21 mouse cellular contexts compared by ENCODE assay signal in the genomic region with DNA sequence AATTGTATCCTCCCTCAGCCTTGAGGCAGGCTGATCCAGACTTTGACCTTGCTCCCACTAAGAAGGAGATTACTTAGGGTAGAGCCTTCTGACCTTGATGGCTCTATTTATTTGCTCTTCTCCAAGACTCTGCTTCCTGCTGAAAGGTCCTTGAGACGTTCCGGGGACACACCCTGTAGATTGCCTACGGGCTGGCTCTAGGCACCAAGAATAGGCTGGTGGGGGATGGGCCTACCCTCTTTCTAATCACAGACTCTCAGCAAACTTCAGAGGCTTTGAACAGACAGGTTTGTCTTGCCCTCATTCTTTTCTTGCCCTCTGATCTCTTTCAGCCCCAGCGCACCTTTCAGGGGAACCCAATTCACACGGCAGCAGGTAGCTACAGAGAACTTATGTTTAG.
A peak's percentile ranks its signal among the peaks of the same experiment; 100 is the strongest.
DNase-seq lines count a peak whose midpoint lies in the region; ATAC-seq and TF ChIP-seq lines count a peak whose summit lies in the region.
"Had no signal": no experiment of that assay in that cellular context is flagged by ENCODE, and none has a peak within 500 bp of the region (broad histone marks: within the 10 kb centered on the region; RNA-seq: fewer than 3 reads in every experiment).

No protein-coding gene starts in this region.

- no peaks in the 10 kb centered on the region for H3K36me3 ChIP-seq in intestine, embryonic 15.5 days
- no peaks in the 10 kb centered on the region for H3K36me3 ChIP-seq in intestine, postnatal 0 days (ENCODE audit: control insufficient read depth, insufficient read depth)
- no peaks in the 10 kb centered on the region for H3K36me3 ChIP-seq in intestine, embryonic 16.5 days (ENCODE audit: control insufficient read depth, insufficient read depth, low read length)
- H3K36me3 ChIP-seq: embryonic facial prominence, embryonic 10.5 days; embryonic facial prominence, embryonic 12.5 days; forebrain, embryonic 15.5 days; G1E had no signal

- no peak overlapping the region for H3K27ac ChIP-seq in intestine, embryonic 15.5 days
- H3K27ac ChIP-seq in intestine, postnatal 0 days (ENCODE audit: low read depth, low read length) = no peak overlapping the region
- no peak overlapping the region for H3K27ac ChIP-seq in intestine, embryonic 16.5 days (ENCODE audit: low read length)
- H3K27ac ChIP-seq: embryonic facial prominence, embryonic 10.5 days; embryonic facial prominence, embryonic 12.5 days; forebrain, embryonic 13.5 days; forebrain, embryonic 15.5 days had no signal

- no peaks in the 10 kb centered on the region for H3K9me3 ChIP-seq in intestine, embryonic 15.5 days
- no peaks in the 10 kb centered on the region for H3K9me3 ChIP-seq in intestine, postnatal 0 days (ENCODE audit: control insufficient read depth)
- no peaks in the 10 kb centered on the region for H3K9me3 ChIP-seq in intestine, embryonic 16.5 days (ENCODE audit: control insufficient read depth, low read length)
- H3K9me3 ChIP-seq: embryonic facial prominence, embryonic 10.5 days; embryonic facial prominence, embryonic 12.5 days; forebrain, embryonic 13.5 days; forebrain, embryonic 15.5 days; G1E had no signal

- H3K27me3 ChIP-seq in intestine, embryonic 15.5 days (replicated peaks) = no peaks in the 10 kb centered on the region
- no peaks in the 10 kb centered on the region for H3K27me3 ChIP-seq in intestine, postnatal 0 days (replicated peaks; ENCODE audit: control insufficient read depth, insufficient read depth, low read length)
- no peaks in the 10 kb centered on the region for H3K27me3 ChIP-seq in intestine, embryonic 16.5 days (replicated peaks; ENCODE audit: control insufficient read depth, insufficient read depth, low read length)
- H3K27me3 ChIP-seq: CH12.LX; embryonic facial prominence, embryonic 12.5 days; forebrain, embryonic 13.5 days; forebrain, embryonic 15.5 days; Patski had no signal

- H3K4me2 ChIP-seq in intestine, embryonic 15.5 days (replicated peaks) = no peak overlapping the region
- no peak overlapping the region for H3K4me2 ChIP-seq in intestine, postnatal 0 days (replicated peaks; ENCODE audit: low read depth)
- H3K4me2 ChIP-seq in intestine, embryonic 16.5 days (ENCODE audit: low read depth, low read length) = no peak overlapping the region
- H3K4me2 ChIP-seq: embryonic facial prominence, embryonic 12.5 days; forebrain, embryonic 13.5 days; forebrain, embryonic 15.5 days had no signal

- DNase-seq in R1 (ENCODE audit: low read depth, low spot score) = peak; percentile 77
- no peak for DNase-seq in ovary, postnatal 10 days (ENCODE audit: low spot score)
- DNase-seq: B cell, adult 2 months; cerebellum, adult 11-12 months; cerebellum, adult 2 months; cerebellum, adult 9-10 months; cerebellum, postnatal 10 days; cerebellum, postnatal 25 days had no signal

- ATAC-seq in intestine, embryonic 15.5 days = peak; percentile 69
- ATAC-seq in intestine, postnatal 0 days = no peak
- ATAC-seq in intestine, embryonic 16.5 days = peak; percentile 36; the same call in 1 of the 2 replicates
- no peak for ATAC-seq in frontal cortex, adult (ENCODE audit: low TSS enrichment)
- ATAC-seq: activated CD4-positive, CD25-positive, alpha-beta regulatory T cell, adult 4 months; CD4-positive, CD25-positive, alpha-beta regulatory T cell, adult 4 months; forebrain, embryonic 13.5 days; forebrain, embryonic 15.5 days; Patski had no signal

- H3K4me3 ChIP-seq in intestine, embryonic 15.5 days (replicated peaks) = no peak overlapping the region
- no peak overlapping the region for H3K4me3 ChIP-seq in intestine, postnatal 0 days (ENCODE audit: low read depth, low read length)
- H3K4me3 ChIP-seq in intestine, embryonic 16.5 days (ENCODE audit: low read length) = no peak overlapping the region
- H3K4me3 ChIP-seq: embryonic facial prominence, embryonic 10.5 days; embryonic facial prominence, embryonic 12.5 days; forebrain, embryonic 13.5 days; forebrain, embryonic 15.5 days had no signal

- 68% methylated on average over 5 of the region's 5 CpGs for WGBS in intestine, embryonic 15.5 days
- WGBS in intestine, postnatal 0 days = 48% methylated on average over 5 of the region's 5 CpGs
- WGBS in intestine, embryonic 16.5 days = 51% methylated on average over 5 of the region's 5 CpGs

- no peak for TF ChIP-seq CTCF in intestine, postnatal 0 days (IDR thresholded peaks at IDR 0.05; ENCODE audit: low read depth)

- no peak overlapping the region for H3K9ac ChIP-seq in intestine, embryonic 15.5 days
- H3K9ac ChIP-seq in intestine, postnatal 0 days (ENCODE audit: low read depth, low read length) = no peak overlapping the region
- no peak overlapping the region for H3K9ac ChIP-seq in intestine, embryonic 16.5 days (ENCODE audit: low read depth, low read length)
- H3K9ac ChIP-seq: embryonic facial prominence, embryonic 12.5 days; forebrain, embryonic 13.5 days; forebrain, embryonic 15.5 days had no signal

- no peaks in the 10 kb centered on the region for H3K4me1 ChIP-seq in intestine, embryonic 15.5 days (replicated peaks)
- H3K4me1 ChIP-seq in intestine, postnatal 0 days (replicated peaks; ENCODE audit: control insufficient read depth, insufficient read depth, low read length) = no peaks in the 10 kb centered on the region
- no peaks in the 10 kb centered on the region for H3K4me1 ChIP-seq in intestine, embryonic 16.5 days (ENCODE audit: control insufficient read depth, insufficient read depth, low read length)
- H3K4me1 ChIP-seq: embryonic facial prominence, embryonic 10.5 days; embryonic facial prominence, embryonic 12.5 days; forebrain, embryonic 13.5 days; forebrain, embryonic 15.5 days had no signal

Comparison
In these comparisons a context has a peak if more than half of its experiments do, and no peak if none do; other contexts are left out.
1. ATAC-seq: peak in intestine, embryonic 15.5 days (single experiment) and intestine, embryonic 16.5 days (single experiment); none in intestine, postnatal 0 days (single experiment) and frontal cortex, adult (single experiment).